Mouse (Mus musculus): ENCODE results near the gene Vmac. TPM values are rescaled to one million over a fixed set of nuclear protein-coding genes. Genes with fewer than 3 reads are reported as not detected.

The Vmac gene
- polyA plus RNA-seq (2017; shearing (Covaris generic)), result 10 to 100 TPM; 16.9 to 20.1 TPM

GRCm38 (mm10) chr17:56717363-56718058 lies at the start of gene Vmac, which contains the start of gene Ndufa11:
TSS of gene Vmac (minus strand) at chr17:56718022.
TSS of gene Ndufa11 (plus strand) at chr17:56717767.

DNA sequence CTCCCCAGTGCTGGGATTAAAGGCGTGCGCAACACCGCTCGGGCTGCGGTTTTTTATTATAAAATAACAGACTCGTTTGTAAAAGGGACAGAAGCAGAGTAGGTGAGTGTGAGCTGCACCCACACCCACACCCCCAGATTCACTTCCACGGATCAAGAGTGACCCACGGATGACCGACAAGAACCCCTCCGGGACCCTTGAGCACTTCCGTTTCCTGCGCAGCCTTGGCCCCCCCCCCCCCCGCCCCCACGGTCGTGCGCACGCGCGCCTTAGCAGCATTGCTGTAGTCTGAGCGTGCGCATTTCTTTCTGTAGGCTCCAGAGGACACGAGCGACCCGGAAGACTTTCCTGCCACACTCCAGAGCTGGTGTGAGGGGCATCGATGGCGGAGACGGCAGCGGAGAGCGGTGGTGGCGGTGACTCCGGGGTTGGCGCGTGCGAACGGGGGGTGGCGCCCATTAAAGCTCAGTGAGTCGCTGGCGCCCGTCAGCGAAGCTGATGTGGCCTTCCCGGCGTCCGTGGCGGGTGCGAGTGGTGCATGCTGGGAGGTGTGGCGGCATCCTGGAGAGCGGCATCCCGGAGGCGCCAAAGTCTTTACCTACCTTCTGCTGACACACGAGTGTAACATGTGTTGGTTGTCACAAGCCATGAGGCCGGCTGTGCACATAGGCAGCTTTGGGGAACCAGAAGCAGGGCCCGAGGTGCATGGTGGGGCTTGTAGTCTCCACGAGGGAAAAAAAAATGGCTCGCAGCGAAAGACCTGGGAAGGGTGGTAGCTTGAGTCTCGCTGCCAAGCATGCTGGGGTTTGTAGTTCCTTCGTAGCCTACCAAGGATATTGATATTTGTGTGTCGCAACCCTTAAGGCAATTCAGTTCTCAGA lies 46.9 kb upstream of the Vmac start, which contains the start of gene Dus3l:
Gene Dus3l (plus strand): TSS at position 284 of the 881 bp plus-strand sequence.

DNA sequence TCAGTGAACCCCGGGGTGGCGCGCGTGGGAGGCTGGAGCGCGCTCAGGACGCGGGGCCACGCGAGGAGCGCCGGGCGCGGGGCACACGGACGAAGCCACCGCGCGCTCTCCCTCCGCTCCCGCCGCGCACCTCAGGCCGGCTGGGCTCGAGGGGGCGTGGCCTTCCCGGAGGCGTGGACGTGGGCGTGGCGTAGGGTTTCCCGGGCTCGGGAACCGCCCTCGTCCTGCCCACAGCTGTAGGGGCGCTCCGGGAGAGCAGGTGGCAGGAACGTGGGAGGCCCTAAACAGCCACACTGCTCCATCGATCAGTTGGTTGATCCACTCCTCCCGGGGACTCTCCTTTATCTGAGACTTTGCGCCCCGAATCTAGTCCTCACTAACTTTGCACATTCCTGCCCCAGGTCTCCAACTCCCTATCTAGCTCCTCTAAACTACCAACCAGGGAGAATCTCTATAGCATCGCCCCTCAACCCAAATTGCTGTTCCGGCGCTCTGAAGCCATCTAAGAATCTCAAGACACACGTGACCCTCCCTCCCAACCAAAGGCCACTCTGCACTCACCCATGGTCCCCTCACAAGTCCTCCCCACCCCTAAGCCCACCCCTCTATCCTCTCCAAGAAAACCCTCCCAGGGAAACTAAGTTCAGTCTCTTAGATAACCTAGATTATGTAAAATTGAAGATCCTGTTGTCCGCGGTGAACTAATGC lies 39.7 kb upstream of the Vmac start, which contains the start of gene Nrtn:
Gene Nrtn (minus strand): TSS at position 115 of the 708 bp plus-strand sequence.

DNA sequence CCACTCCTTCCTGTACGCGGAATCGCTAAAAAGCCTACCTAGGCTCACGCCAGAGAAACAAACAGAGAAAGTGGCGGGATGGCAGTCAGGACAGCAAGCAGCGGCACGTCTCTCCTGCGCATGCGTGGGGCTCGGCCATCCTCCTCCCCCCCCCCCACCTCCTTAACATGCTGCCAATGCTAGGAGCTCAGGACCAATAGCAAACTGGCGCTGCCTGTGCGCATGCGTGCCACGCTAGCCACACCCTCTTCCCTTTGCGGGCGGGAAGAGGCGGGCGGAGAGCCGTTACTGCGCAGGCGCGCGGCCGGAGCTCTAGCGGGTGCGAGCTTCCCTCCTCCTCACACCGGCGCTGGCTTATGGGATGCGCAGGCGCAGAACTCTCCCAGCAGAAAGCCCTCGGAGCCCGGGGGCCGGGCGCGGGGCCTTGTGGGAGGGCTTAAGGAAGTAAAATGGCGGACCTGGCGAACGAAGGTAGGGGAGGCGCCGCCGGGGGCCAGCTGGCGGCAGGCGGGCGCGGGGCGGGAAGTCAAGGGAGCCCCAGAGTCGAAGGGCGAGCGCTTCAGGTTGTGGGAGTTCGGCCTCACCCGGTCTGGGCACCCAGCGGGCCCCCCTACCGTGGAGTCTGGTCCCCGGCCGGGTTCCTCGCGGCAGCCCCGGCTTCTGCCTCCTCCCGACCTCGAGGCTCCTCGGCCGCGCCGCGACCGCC lies 44.7 kb downstream of the Vmac start, which contains the start of gene Ranbp3:
Gene Ranbp3 (plus strand): TSS at position 354 of the 706 bp plus-strand sequence.

Other genes starting within 250 kb of the Vmac start
- 10 to 100 TPM; 23.5 to 43.5 TPM for gene Ptprs, start 241.5 kb downstream of the Vmac start, polyA plus RNA-seq (2017; shearing (Covaris generic))
- gene Znrf4, start 205.6 kb downstream of the Vmac start, polyA plus RNA-seq (2017; shearing (Covaris generic)), result not detected
- under 1 TPM; 0.44 to 0.99 TPM for gene Gm20219, start 163.6 kb downstream of the Vmac start, polyA plus RNA-seq (2017; shearing (Covaris generic))
- 100 to 1,000 TPM; 146 to 176 TPM for gene Safb2, start 133.4 kb downstream of the Vmac start, polyA plus RNA-seq (2017; shearing (Covaris generic))
- 100 to 1,000 TPM; 175 to 240 TPM for gene Safb, start 133.2 kb downstream of the Vmac start, polyA plus RNA-seq (2017; shearing (Covaris generic))
- gene 2410015M20Rik, start 108.3 kb downstream of the Vmac start, polyA plus RNA-seq (2017; shearing (Covaris generic)), result 100 to 1,000 TPM; 183 to 188 TPM
- gene Rpl36, start 104.6 kb downstream of the Vmac start, polyA plus RNA-seq (2017; shearing (Covaris generic)), result 1,000 to 10,000 TPM; 1,553 to 1,612 TPM
- 10 to 100 TPM; 41.9 to 43.4 TPM for gene Lonp1, start 91.1 kb downstream of the Vmac start, polyA plus RNA-seq (2017; shearing (Covaris generic))
- 1 to 10 TPM; 2.3 to 2.6 TPM for gene Catsperd, start 89.9 kb downstream of the Vmac start, polyA plus RNA-seq (2017; shearing (Covaris generic))
- 10 to 100 TPM; 95.5 to 97.1 TPM for gene Ranbp3, start 44.7 kb downstream of the Vmac start, polyA plus RNA-seq (2017; shearing (Covaris generic))
- 100 to 1,000 TPM; 211 to 228 TPM for gene Ndufa11, start 255 bp downstream of the Vmac start, polyA plus RNA-seq (2017; shearing (Covaris generic))
- gene Nrtn, start 39.5 kb upstream of the Vmac start, polyA plus RNA-seq (2017; shearing (Covaris generic)), result under 1 TPM in 1 of 2 experiments, not detected in 1; 0.20 TPM
- gene Dus3l, start 46.7 kb upstream of the Vmac start, polyA plus RNA-seq (2017; shearing (Covaris generic)), result 10 to 100 TPM; 52.8 to 65.4 TPM
- 1 to 10 TPM; 1.2 to 2.2 TPM for gene Prr22, start 52.2 kb upstream of the Vmac start, polyA plus RNA-seq (2017; shearing (Covaris generic))
- 1 to 10 TPM in 1 of 2 experiments, under 1 TPM in 1; 0.64 to 2.1 TPM for gene Rfx2, start 113.0 kb upstream of the Vmac start, polyA plus RNA-seq (2017; shearing (Covaris generic))
- gene Acsbg2, start 156.4 kb upstream of the Vmac start, polyA plus RNA-seq (2017; shearing (Covaris generic)), result under 1 TPM; 0.13 to 0.84 TPM
- under 1 TPM; 0.36 to 0.72 TPM for gene 1700061G19Rik, start 157.5 kb upstream of the Vmac start, polyA plus RNA-seq (2017; shearing (Covaris generic))
- gene Mllt1, start 217.4 kb upstream of the Vmac start, polyA plus RNA-seq (2017; shearing (Covaris generic)), result 10 to 100 TPM; 37.5 to 38.6 TPM

Measured in inflammation-experienced regulatory T-cells (primary cell).